Comparison of ENCODE assay signal across 25 mouse cellular contexts in the genomic region with DNA sequence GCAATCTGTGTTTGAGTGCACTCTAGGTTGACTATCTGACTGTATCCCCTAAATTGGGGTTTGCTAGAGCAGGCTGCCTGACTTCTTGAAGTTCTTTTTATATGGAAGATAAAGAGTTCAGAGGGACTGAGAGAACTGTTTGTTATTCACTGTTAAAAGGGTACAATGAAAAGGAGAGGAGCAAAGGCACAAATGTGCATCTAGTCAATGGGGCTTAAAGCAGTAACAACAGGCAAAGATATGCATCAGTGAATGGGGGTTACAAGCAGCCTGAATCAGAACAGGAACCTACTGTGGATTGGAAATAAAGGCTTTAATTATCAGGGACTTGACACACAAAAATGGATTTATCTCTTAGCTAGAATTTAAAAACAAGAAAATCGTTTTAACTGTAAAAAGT.
"Had no signal": no experiment of that assay in that cellular context is flagged by ENCODE, and none has a peak within 500 bp of the region (broad histone marks: within the 10 kb centered on the region; RNA-seq: fewer than 3 reads in every experiment).

No protein-coding gene starts in this region.

- H3K9ac ChIP-seq: heart, embryonic 13.5 days; heart, embryonic 15.5 days; hindbrain, embryonic 13.5 days; hindbrain, embryonic 15.5 days; intestine, embryonic 15.5 days; limb, embryonic 12.5 days; liver, embryonic 13.5 days; liver, embryonic 15.5 days; liver, postnatal 0 days had no signal

- H3K4me1 ChIP-seq: heart, embryonic 13.5 days; heart, embryonic 15.5 days; hindbrain, embryonic 13.5 days; hindbrain, embryonic 15.5 days; intestine, embryonic 15.5 days; limb, embryonic 10.5 days; limb, embryonic 12.5 days; liver, embryonic 13.5 days; liver, embryonic 15.5 days had no signal

- H3K9me3 ChIP-seq: heart, embryonic 13.5 days; heart, embryonic 15.5 days; hindbrain, embryonic 13.5 days; hindbrain, embryonic 15.5 days; intestine, embryonic 15.5 days; limb, embryonic 10.5 days; limb, embryonic 12.5 days; liver, embryonic 13.5 days; liver, embryonic 15.5 days had no signal

- H3K27ac ChIP-seq: heart, embryonic 13.5 days; heart, embryonic 15.5 days; hindbrain, embryonic 13.5 days; hindbrain, embryonic 15.5 days; hindbrain, postnatal 0 days; intestine, embryonic 15.5 days; layer of hippocampus, adult 2 months; left cerebral cortex, adult 2 months; limb, embryonic 10.5 days; limb, embryonic 12.5 days; liver, embryonic 13.5 days; liver, embryonic 15.5 days had no signal

- DNase-seq: gastrocnemius, postnatal 14 days; gastrocnemius, postnatal 36 days; heart, adult 18-20 months; heart, postnatal 14 days; heart, postnatal 36 days; kidney, adult 18-20 months; kidney, adult 8-10 months; kidney, postnatal 10 days; kidney, postnatal 25 days; kidney, postnatal 4 days; liver; liver, embryonic 13.5 days; liver, postnatal 0 days; lung, adult 2 months had no signal

- H3K4me3 ChIP-seq: heart, embryonic 13.5 days; heart, embryonic 15.5 days; hindbrain, embryonic 13.5 days; hindbrain, embryonic 15.5 days; intestine, embryonic 15.5 days; layer of hippocampus, adult 2 months; left cerebral cortex, adult 2 months; limb, embryonic 10.5 days; limb, embryonic 12.5 days; liver, embryonic 13.5 days; liver, embryonic 15.5 days had no signal

- H3K36me3 ChIP-seq: heart, embryonic 13.5 days; heart, embryonic 15.5 days; hindbrain, embryonic 13.5 days; hindbrain, embryonic 15.5 days; intestine, embryonic 15.5 days; limb, embryonic 10.5 days; limb, embryonic 12.5 days; liver, embryonic 13.5 days; liver, embryonic 15.5 days had no signal
